ENCODE assay signal across 9 mouse cellular contexts in the genomic region with DNA sequence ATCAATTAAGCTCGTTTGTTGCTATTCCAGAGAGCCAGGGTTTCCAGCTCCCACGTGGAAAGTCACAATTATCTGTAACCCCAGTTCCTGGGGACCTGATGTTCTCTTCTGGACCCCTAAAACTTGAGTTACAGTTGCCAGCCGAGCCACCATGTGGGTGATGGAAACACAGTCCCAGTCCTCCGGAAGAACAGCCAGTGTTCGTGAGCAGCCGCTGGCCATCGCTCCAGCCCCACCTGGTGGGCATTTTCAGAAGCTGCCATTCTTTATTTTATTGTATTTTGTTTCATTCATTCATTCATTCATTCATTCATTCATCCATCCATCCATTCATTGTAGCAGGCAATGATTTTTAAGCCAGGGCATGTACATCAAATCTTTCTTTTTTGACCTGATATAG. TPM values are rescaled to one million over a fixed set of nuclear protein-coding genes. Genes with fewer than 3 reads are reported as not detected.
DNase-seq lines count a peak whose midpoint lies in the region; ATAC-seq and TF ChIP-seq lines count a peak whose summit lies in the region.
"Had no signal": no experiment of that assay in that cellular context is flagged by ENCODE, and none has a peak within 500 bp of the region (broad histone marks: within the 10 kb centered on the region; RNA-seq: fewer than 3 reads in every experiment).

No protein-coding gene starts in this region.

- TF ChIP-seq CTCF in liver, postnatal 0 days (IDR thresholded peaks at IDR 0.05; ENCODE audit: low read depth): peak; percentile 48

- no peaks in the 10 kb centered on the region for H3K9me3 ChIP-seq in forebrain, embryonic 10.5 days
- H3K9me3 ChIP-seq in forebrain, embryonic 12.5 days: no peaks in the 10 kb centered on the region
- H3K9me3 ChIP-seq in liver, postnatal 0 days (ENCODE audit: low read length): no peaks in the 10 kb centered on the region
- H3K9me3 ChIP-seq: embryonic facial prominence, embryonic 15.5 days had no signal

- DNase-seq in forebrain, embryonic 10.5 days (ENCODE audit: extremely low spot score, low spot score): peak; percentile 26
- no peak for DNase-seq in liver, postnatal 0 days
- no peak for DNase-seq in liver
- peak; percentile 56 for DNase-seq in mesoderm, embryonic 11.5 days (ENCODE audit: low read depth, low spot score)
- DNase-seq in gastrocnemius, postnatal 25 days: no peak

- no peak overlapping the region for H3K4me2 ChIP-seq in forebrain, embryonic 12.5 days
- no peak overlapping the region for H3K4me2 ChIP-seq in liver, postnatal 0 days (ENCODE audit: low read depth, low read length)
- H3K4me2 ChIP-seq: embryonic facial prominence, embryonic 15.5 days had no signal

- peaks cover 3% of the 10 kb centered on the region for H3K4me1 ChIP-seq in forebrain, embryonic 10.5 days
- H3K4me1 ChIP-seq in forebrain, embryonic 12.5 days: no peaks in the 10 kb centered on the region; the same call in 1 of the 2 replicates
- no peaks in the 10 kb centered on the region for H3K4me1 ChIP-seq in liver, postnatal 0 days (ENCODE audit: insufficient read depth)

- no peak overlapping the region for H3K9ac ChIP-seq in forebrain, embryonic 12.5 days
- H3K9ac ChIP-seq in liver, postnatal 0 days (replicated peaks): no peak overlapping the region
- H3K9ac ChIP-seq: embryonic facial prominence, embryonic 15.5 days had no signal

- no peak overlapping the region for H3K27ac ChIP-seq in forebrain, embryonic 10.5 days
- H3K27ac ChIP-seq in forebrain, embryonic 12.5 days: no peak overlapping the region
- no peak overlapping the region for H3K27ac ChIP-seq in liver, postnatal 0 days (ENCODE audit: low read depth)
- H3K27ac ChIP-seq: embryonic facial prominence, embryonic 15.5 days had no signal

- 51% methylated on average over 7 of the region's 7 CpGs for WGBS in forebrain, embryonic 10.5 days
- WGBS in forebrain, embryonic 12.5 days: 40% methylated on average over 7 of the region's 7 CpGs
- WGBS in liver, postnatal 0 days (ENCODE audit: insufficient replicate concordance): 45% methylated on average over 7 of the region's 7 CpGs

- ATAC-seq in forebrain, embryonic 12.5 days (ENCODE audit: low FRiP score): no peak
- ATAC-seq in liver, postnatal 0 days: no peak
- peak; percentile 56 for ATAC-seq in common myeloid progenitor, adult 5-6 weeks (replicated peaks; ENCODE audit: low read depth, poor library complexity, severe bottlenecking)
- no peak for ATAC-seq in erythroblast, adult 5-6 weeks (replicated peaks; ENCODE audit: low FRiP score, poor library complexity, severe bottlenecking)

- H3K27me3 ChIP-seq in forebrain, embryonic 10.5 days (ENCODE audit: poor library complexity, severe bottlenecking): peaks cover 5% of the 10 kb centered on the region; the same call in 1 of the 2 replicates
- H3K27me3 ChIP-seq in forebrain, embryonic 12.5 days: no peaks in the 10 kb centered on the region
- no peaks in the 10 kb centered on the region for H3K27me3 ChIP-seq in liver, postnatal 0 days (ENCODE audit: insufficient read depth, low read length)
- H3K27me3 ChIP-seq: embryonic facial prominence, embryonic 15.5 days had no signal

- TF ChIP-seq EP300 in liver, postnatal 0 days (IDR thresholded peaks at IDR 0.05; ENCODE audit: low read depth): no peak

- H3K36me3 ChIP-seq in forebrain, embryonic 10.5 days (replicated peaks): peaks cover 38% of the 10 kb centered on the region
- H3K36me3 ChIP-seq in forebrain, embryonic 12.5 days (replicated peaks): peaks cover 19% of the 10 kb centered on the region
- peaks cover 11% of the 10 kb centered on the region; the same call in 1 of the 2 replicates for H3K36me3 ChIP-seq in liver, postnatal 0 days (replicated peaks; ENCODE audit: insufficient read depth, low read length)

- H3K4me3 ChIP-seq in forebrain, embryonic 10.5 days: no peak overlapping the region
- no peak overlapping the region for H3K4me3 ChIP-seq in forebrain, embryonic 12.5 days (replicated peaks)
- no peak overlapping the region for H3K4me3 ChIP-seq in liver, postnatal 0 days (ENCODE audit: low read depth, low read length)
- H3K4me3 ChIP-seq: embryonic facial prominence, embryonic 15.5 days had no signal

RNA-seq across cellular contexts. Expression of gene Arl14ep, which starts 14.0 kb away (rescaled TPM):
- polyA plus RNA-seq in forebrain, embryonic 10.5 days (2016; fragmentation: Nextera tagmentation; extraction: Ambion mirVana): 51.5 and 53.1 TPM in 2 replicates
- polyA plus RNA-seq in forebrain, embryonic 12.5 days (2016; fragmentation: Nextera tagmentation; extraction: Ambion mirVana): 54.4 and 54.8 TPM in 2 replicates
- 6.9 and 8.5 TPM in 2 replicates for polyA plus RNA-seq in liver, postnatal 0 days (2015; fragmentation: Nextera tagmentation; extraction: Ambion mirVana)
- 29.5 and 33.8 TPM in 2 replicates for total RNA-seq in common myeloid progenitor, adult 5-6 weeks (2017)
- total RNA-seq in gastrocnemius, postnatal 25 days (2021): 1 to 10 TPM; 7.1 to 7.9 TPM
- total RNA-seq in erythroblast, adult 5-6 weeks (2015; ENCODE audit: low replicate concordance): 5.6 and 23.6 TPM in 2 replicates
- 6.7 and 7.1 TPM in 2 replicates for total RNA-seq in erythroblast, adult 5-6 weeks (2017; ENCODE audit: low replicate concordance)

Comparison
In these comparisons a context has a peak if more than half of its experiments do, and no peak if none do; other contexts are left out.
1. DNase-seq: peak in forebrain, embryonic 10.5 days (single experiment) and mesoderm, embryonic 11.5 days (single experiment); none in liver, postnatal 0 days (single experiment), liver (single experiment) and gastrocnemius, postnatal 25 days (single experiment).